10 mouse cellular contexts compared by ENCODE assay signal in the genomic region with DNA sequence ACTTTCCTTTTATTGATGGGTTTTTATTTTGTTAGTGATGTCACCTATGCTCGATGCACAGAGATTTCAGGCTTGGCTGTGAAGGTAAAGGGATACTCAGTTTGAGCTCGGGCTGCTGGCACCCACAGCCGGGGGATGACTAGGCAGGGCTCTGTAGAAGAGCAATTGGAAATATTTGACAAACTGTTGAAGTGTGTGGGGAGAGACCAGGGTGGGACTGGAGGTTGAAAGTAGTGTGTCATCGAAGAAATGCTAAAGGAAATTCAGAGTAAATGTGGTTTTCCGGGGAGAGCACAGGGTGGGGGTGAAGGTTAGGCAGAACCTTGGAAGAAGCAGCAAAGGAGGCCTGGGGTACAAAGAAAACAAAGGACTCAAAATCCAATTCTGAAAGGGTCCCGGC. TPM values are rescaled to one million over a fixed set of nuclear protein-coding genes. Genes with fewer than 3 reads are reported as not detected.
A peak's percentile ranks its signal among the peaks of the same experiment; 100 is the strongest.
DNase-seq lines count a peak whose midpoint lies in the region; ATAC-seq and TF ChIP-seq lines count a peak whose summit lies in the region.
"Had no signal": no experiment of that assay in that cellular context is flagged by ENCODE, and none has a peak within 500 bp of the region (broad histone marks: within the 10 kb centered on the region; RNA-seq: fewer than 3 reads in every experiment).

No protein-coding gene starts in this region.

- no peaks in the 10 kb centered on the region for H3K79me2 ChIP-seq in macrophage (ENCODE audit: inconsistent target)

- intact Hi-C loops in gastrocnemius, postnatal 14 days (cut with DNase I; ENCODE audit: low total_unique reads), result no loop called here

- 38% methylated on average over 6 of the region's 6 CpGs for WGBS in kidney, postnatal 0 days
- 7% methylated on average over 6 of the region's 6 CpGs for WGBS in macrophage (ENCODE audit: missing documents)

- H3K27ac ChIP-seq in kidney, postnatal 0 days, result no peak overlapping the region
- H3K27ac ChIP-seq in brown adipose tissue, adult 24 weeks (replicated peaks; ENCODE audit: low read depth, low read length), result peak overlapping the region; percentile 79
- peak overlapping the region; percentile 82 for H3K27ac ChIP-seq in macrophage

- H3K4me2 ChIP-seq in kidney, postnatal 0 days (ENCODE audit: low read length), result no peak overlapping the region

- H3K27me3 ChIP-seq in kidney, postnatal 0 days (ENCODE audit: insufficient read depth, low read length), result no peaks in the 10 kb centered on the region

- H3K9ac ChIP-seq in kidney, postnatal 0 days (ENCODE audit: low read depth, low read length), result no peak overlapping the region

- H3K9me3 ChIP-seq in kidney, postnatal 0 days (replicated peaks; ENCODE audit: low read length), result no peaks in the 10 kb centered on the region

- no peak for ATAC-seq in kidney, postnatal 0 days (replicated peaks; ENCODE audit: low FRiP score, low read depth)

- no peak for TF ChIP-seq CTCF in kidney, postnatal 0 days (IDR thresholded peaks at IDR 0.05; ENCODE audit: low read depth)

- no peak overlapping the region for H3K4me3 ChIP-seq in kidney, postnatal 0 days (replicated peaks; ENCODE audit: low read depth, low read length)
- H3K4me3 ChIP-seq in brown adipose tissue, adult 24 weeks (ENCODE audit: insufficient read depth, low read depth, low read length), result peak overlapping the region; percentile 14; the same call in 1 of the 2 replicates
- peak overlapping the region; percentile 37 for H3K4me3 ChIP-seq in macrophage (ENCODE audit: inconsistent target)

- peaks cover 20% of the 10 kb centered on the region for H3K4me1 ChIP-seq in kidney, postnatal 0 days (replicated peaks; ENCODE audit: insufficient read depth, low read length)
- H3K4me1 ChIP-seq in brown adipose tissue, adult 24 weeks (ENCODE audit: control insufficient read depth, insufficient read depth, insufficient read length, low read length), result peaks cover 31% of the 10 kb centered on the region

- DNase-seq in kidney, postnatal 0 days (ENCODE audit: low spot score), result peak; percentile 28
- DNase-seq in kidney, adult 9 months, result no peak
- DNase-seq in CD8-positive naive resting alpha-beta T cell, adult 2 months (ENCODE audit: low read depth in 2 of 2, low spot score in 2 of 2), result peak; percentile 19 to 30
- DNase-seq in cerebellum, adult 9-10 months, result no peak
- DNase-seq in layer of hippocampus, postnatal 14 days (ENCODE audit: low spot score in 2 of 2), result no peak
- no peak for DNase-seq in gastrocnemius, postnatal 14 days
- DNase-seq: gastrocnemius, postnatal 36 days; kidney, adult 18-20 months had no signal

- peaks cover 26% of the 10 kb centered on the region for H3K36me3 ChIP-seq in kidney, postnatal 0 days (ENCODE audit: insufficient read depth, low read length)
- H3K36me3 ChIP-seq in macrophage (ENCODE audit: inconsistent target), result no peaks in the 10 kb centered on the region

RNA-seq across cellular contexts. Expression of a gene that starts 54.3 kb away (rescaled TPM):
- 119 and 121 TPM in 2 replicates for polyA plus RNA-seq in kidney, postnatal 0 days (2015; fragmentation: Nextera tagmentation; extraction: Ambion mirVana)
- 180 and 268 TPM in 2 replicates for polyA plus RNA-seq in brown adipose tissue, adult 24 weeks (2012; ENCODE audit: insufficient read depth, insufficient read length, missing spikeins)
- 10 to 100 TPM; 22.9 to 71.5 (median 44.0) TPM for total RNA-seq in macrophage (2018; cell fraction: chromatin; rRNA removed)
- 100 to 1,000 TPM in 25 of 26 experiments, 10 to 100 TPM in 1; 92.7 to 174 (median 124) TPM for total RNA-seq in macrophage (2018; cell fraction: cytosol; rRNA removed)
- 10 to 100 TPM; 42.4 to 80.2 (median 60.2) TPM for total RNA-seq in macrophage (2018; cell fraction: nucleus; rRNA removed)
- 104 to 136 TPM (median 120 TPM) in 3 replicates for polyA plus RNA-seq in macrophage (2018)
- total RNA-seq in layer of hippocampus, postnatal 14 days (2021), result 100 to 1,000 TPM; 327 to 330 TPM
- total RNA-seq in gastrocnemius, postnatal 14 days (2021), result 10 to 100 TPM; 82.5 to 92.6 TPM

RNA-seq across cellular contexts. Expression of a gene that starts 54.3 kb away (rescaled TPM):
- polyA plus RNA-seq in kidney, postnatal 0 days (2015; fragmentation: Nextera tagmentation; extraction: Ambion mirVana), result 2.3 and 3.0 TPM in 2 replicates
- 3.3 and 4.9 TPM in 2 replicates for polyA plus RNA-seq in brown adipose tissue, adult 24 weeks (2012; ENCODE audit: insufficient read depth, insufficient read length, missing spikeins)
- total RNA-seq in macrophage (2018; cell fraction: chromatin; rRNA removed), result 1 to 10 TPM in 20 of 26 experiments, under 1 TPM in 1, not detected in 5; 0.75 to 4.9 (median 2.2) TPM
- total RNA-seq in macrophage (2018; cell fraction: cytosol; rRNA removed), result under 1 TPM in 5 of 26 experiments, not detected in 21; 0.17 to 0.69 (median 0.29) TPM
- 10 to 100 TPM in 1 of 26 experiments, 1 to 10 TPM in 19, under 1 TPM in 6; 0.61 to 29.4 (median 1.8) TPM for total RNA-seq in macrophage (2018; cell fraction: nucleus; rRNA removed)
- polyA plus RNA-seq in macrophage (2018), result not detected in 3 replicates
- total RNA-seq in layer of hippocampus, postnatal 14 days (2021), result 1 to 10 TPM in 1 of 2 experiments, under 1 TPM in 1; 0.45 to 2.1 TPM
- total RNA-seq in gastrocnemius, postnatal 14 days (2021), result under 1 TPM in 1 of 2 experiments, not detected in 1; 0.60 TPM
- total RNA-seq: gastrocnemius, postnatal 36 days had no signal

RNA-seq across cellular contexts. Expression of a gene that starts 58.7 kb away (rescaled TPM):
- 140 and 154 TPM in 2 replicates for polyA plus RNA-seq in kidney, postnatal 0 days (2015; fragmentation: Nextera tagmentation; extraction: Ambion mirVana)
- polyA plus RNA-seq in brown adipose tissue, adult 24 weeks (2012; ENCODE audit: insufficient read depth, insufficient read length, missing spikeins), result 16.1 and 17.2 TPM in 2 replicates
- total RNA-seq in macrophage (2018; cell fraction: chromatin; rRNA removed), result 100 to 1,000 TPM in 10 of 26 experiments, 10 to 100 TPM in 16; 32.5 to 702 (median 72.5) TPM
- total RNA-seq in macrophage (2018; cell fraction: cytosol; rRNA removed), result 100 to 1,000 TPM in 1 of 26 experiments, 10 to 100 TPM in 25; 16.7 to 123 (median 31.1) TPM
- 100 to 1,000 TPM in 8 of 26 experiments, 10 to 100 TPM in 18; 30.8 to 594 (median 77.0) TPM for total RNA-seq in macrophage (2018; cell fraction: nucleus; rRNA removed)
- polyA plus RNA-seq in macrophage (2018), result 17.4 to 33.9 TPM (median 33.0 TPM) in 3 replicates
- 100 to 1,000 TPM; 116 to 118 TPM for total RNA-seq in layer of hippocampus, postnatal 14 days (2021)
- 100 to 1,000 TPM; 101 to 111 TPM for total RNA-seq in gastrocnemius, postnatal 14 days (2021)

Comparison
In these comparisons a context has a peak if more than half of its experiments do, and no peak if none do; other contexts are left out.
1. DNase-seq: peak in kidney, postnatal 0 days (single experiment) and CD8-positive naive resting alpha-beta T cell, adult 2 months (2 of 2); none in kidney, adult 9 months (single experiment), cerebellum, adult 9-10 months (single experiment), layer of hippocampus, postnatal 14 days (0 of 2) and gastrocnemius, postnatal 14 days (single experiment).